Mouse (Mus musculus): ENCODE measurements at regions not wholly inside any gene's neighbourhood (a gene's known extent, or its start where the extent isn't known, plus 50 kb on each side); places are given as distances from the start of the nearest gene placed in this dataset.
A peak's percentile ranks its signal among the peaks of the same experiment; 100 is the strongest.

DNA sequence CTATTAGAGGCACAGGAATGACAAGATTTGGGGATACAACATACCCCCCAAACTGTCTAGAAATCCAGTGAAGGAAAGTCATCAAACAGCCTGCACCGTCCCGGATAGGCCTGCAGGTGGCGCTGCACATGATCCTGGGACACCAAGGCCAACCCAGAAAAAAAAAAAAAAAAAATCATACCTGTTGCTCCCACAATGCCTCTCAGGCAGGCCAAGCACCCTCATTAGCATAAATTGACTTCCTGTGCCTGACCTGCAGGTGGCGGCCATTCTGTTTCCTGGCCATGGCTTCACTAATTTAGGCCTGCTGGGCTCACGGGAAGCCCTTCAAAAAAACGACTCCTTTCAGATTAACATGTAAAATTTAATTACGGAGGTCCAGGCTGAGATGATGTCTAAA lies 184.8 kb upstream of the Sdk2 start:
- 82% methylated on average over 7 of the region's 7 CpGs for WGBS

DNA sequence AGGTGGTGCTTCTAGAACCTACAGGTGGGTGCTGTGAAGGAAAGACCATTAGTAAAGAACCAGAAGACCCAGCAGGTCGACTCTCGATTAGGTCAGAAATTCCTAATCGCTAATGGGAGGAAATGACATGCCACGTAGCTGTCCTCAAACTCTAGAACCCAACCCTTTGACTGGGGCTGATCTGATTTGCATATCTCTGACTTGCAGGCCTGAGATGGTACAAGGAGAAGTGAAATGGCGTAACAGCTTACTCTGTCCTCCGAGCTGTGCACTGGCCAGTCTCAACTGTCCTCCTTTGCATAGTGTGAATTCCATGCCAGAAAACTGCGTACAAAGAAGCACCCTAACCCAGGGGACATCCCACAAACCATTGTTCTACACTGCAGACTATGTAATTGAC lies 182.4 kb upstream of the Sdk2 start:
- H3K9ac ChIP-seq (ENCODE audit: low read depth, low read length): no peak overlapping the region
- H3K27ac ChIP-seq (ENCODE audit: low read depth, low read length): no peak overlapping the region
- H3K9me3 ChIP-seq (ENCODE audit: control insufficient read depth, low read length): no peaks in the 10 kb centered on the region
- 84% methylated on average over 7 of the region's 7 CpGs for whole genome bisulfite sequencing
- no peak for ATAC-seq (ENCODE audit: low FRiP score, low TSS enrichment)
- H3K4me3 ChIP-seq (ENCODE audit: low read length): no peak overlapping the region
- H3K36me3 ChIP-seq (ENCODE audit: control insufficient read depth, insufficient read depth, low read length): no peaks in the 10 kb centered on the region
- H3K27me3 ChIP-seq (ENCODE audit: control insufficient read depth, insufficient read depth, low read length): no peaks in the 10 kb centered on the region
- H3K4me1 ChIP-seq (ENCODE audit: control insufficient read depth, insufficient read depth, low read length): peaks cover 5% of the 10 kb centered on the region; the same call in 1 of the 2 replicates
- no peak overlapping the region for H3K4me2 ChIP-seq (replicated peaks; ENCODE audit: low read depth, low read length)

More for the DNA sequence above, 184.8 kb upstream of the Sdk2 start:
- no peaks in the 10 kb centered on the region for H3K9me3 ChIP-seq (ENCODE audit: control insufficient read depth, low read length)
- no peaks in the 10 kb centered on the region for H3K36me3 ChIP-seq (ENCODE audit: control insufficient read depth, insufficient read depth, low read length)
- H3K9ac ChIP-seq (ENCODE audit: low read depth, low read length): no peak overlapping the region
- H3K4me2 ChIP-seq (replicated peaks; ENCODE audit: low read depth, low read length): no peak overlapping the region
- no peaks in the 10 kb centered on the region for H3K27me3 ChIP-seq (ENCODE audit: control insufficient read depth, insufficient read depth, low read length)
- H3K4me3 ChIP-seq (ENCODE audit: low read length): no peak overlapping the region
- ATAC-seq (ENCODE audit: low FRiP score, low TSS enrichment): no peak
- peaks cover 5% of the 10 kb centered on the region; the same call in 1 of the 2 replicates for H3K4me1 ChIP-seq (ENCODE audit: control insufficient read depth, insufficient read depth, low read length)
- no peak overlapping the region for H3K27ac ChIP-seq (ENCODE audit: low read depth, low read length)

DNA sequence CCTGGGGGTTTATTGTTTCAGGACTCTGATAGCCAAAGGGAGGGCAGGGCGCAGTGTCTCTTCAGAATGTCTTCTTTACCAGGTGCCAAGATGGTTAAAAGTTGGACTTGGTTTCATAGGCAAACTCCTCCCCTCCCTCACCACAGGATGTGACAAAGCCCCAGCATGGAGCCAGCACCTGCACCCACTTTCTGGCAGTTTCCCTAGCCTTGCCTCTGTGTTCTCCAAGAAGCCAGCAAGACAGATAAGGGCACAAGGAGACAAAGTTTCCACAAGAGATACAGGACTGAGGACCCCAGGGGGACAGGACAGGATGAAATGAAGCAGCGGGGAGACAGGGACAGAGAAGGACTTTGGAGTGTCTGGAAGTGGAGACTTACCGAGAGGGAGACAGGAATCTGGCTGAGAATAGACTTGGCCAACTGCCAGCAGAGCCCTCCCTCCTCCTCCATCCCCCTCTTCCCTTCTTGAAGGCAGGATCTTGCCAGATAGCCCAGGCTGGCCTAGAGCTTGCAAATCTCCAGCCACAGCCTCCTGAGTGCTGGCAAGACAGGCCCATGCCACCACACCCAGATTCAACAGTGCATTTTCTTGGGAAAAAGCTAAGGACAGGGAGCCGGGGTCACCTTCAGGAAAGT lies 181.5 kb upstream of the Sdk2 start:
- no peaks in the 10 kb centered on the region for H3K9me3 ChIP-seq (ENCODE audit: control insufficient read depth, low read length)

DNA sequence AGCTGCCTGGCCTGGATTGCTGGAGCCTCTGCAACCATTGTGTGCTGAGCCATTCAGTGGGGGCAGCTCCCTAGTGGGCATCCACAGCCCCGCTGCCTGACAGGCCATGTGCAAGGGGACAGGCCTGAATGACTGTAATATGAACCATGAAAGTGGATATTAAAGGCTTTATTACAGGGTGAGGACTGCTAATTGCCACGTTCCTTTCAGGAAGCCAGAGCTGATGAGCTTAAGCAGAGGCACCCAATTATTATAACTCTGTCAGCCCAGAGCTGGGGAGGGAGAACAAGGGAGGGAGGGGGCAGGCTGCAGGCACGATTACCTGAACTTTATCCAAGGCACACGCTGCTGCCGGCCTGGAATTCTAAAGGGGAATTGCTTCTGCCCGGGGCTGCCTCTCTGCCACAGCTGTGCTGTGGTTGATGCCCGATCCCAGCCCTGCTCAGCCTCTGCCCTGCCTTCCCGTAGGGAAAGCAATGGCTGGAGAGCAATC lies 172.5 kb upstream of the Sdk2 start:
- ATAC-seq (ENCODE audit: low FRiP score, low TSS enrichment): peak; percentile 57
- H3K4me2 ChIP-seq (replicated peaks; ENCODE audit: low read depth, low read length): no peak overlapping the region
- WGBS: 28% methylated on average over 8 of the region's 8 CpGs
- H3K9ac ChIP-seq (ENCODE audit: low read depth, low read length): no peak overlapping the region
- no peaks in the 10 kb centered on the region for H3K27me3 ChIP-seq (ENCODE audit: control insufficient read depth, insufficient read depth, low read length)
- H3K9me3 ChIP-seq (ENCODE audit: control insufficient read depth, low read length): no peaks in the 10 kb centered on the region
- no peak overlapping the region for H3K4me3 ChIP-seq (ENCODE audit: low read length)
- no peaks in the 10 kb centered on the region for H3K36me3 ChIP-seq (ENCODE audit: control insufficient read depth, insufficient read depth, low read length)
- no peak overlapping the region for H3K27ac ChIP-seq (ENCODE audit: low read depth, low read length)
- no peaks in the 10 kb centered on the region for H3K4me1 ChIP-seq (ENCODE audit: control insufficient read depth, insufficient read depth, low read length)

More for the DNA sequence above, 181.5 kb upstream of the Sdk2 start:
- H3K4me2 ChIP-seq (replicated peaks; ENCODE audit: low read depth, low read length): no peak overlapping the region
- H3K36me3 ChIP-seq (ENCODE audit: control insufficient read depth, insufficient read depth, low read length): no peaks in the 10 kb centered on the region
- no peaks in the 10 kb centered on the region for H3K27me3 ChIP-seq (ENCODE audit: control insufficient read depth, insufficient read depth, low read length)
- H3K27ac ChIP-seq (ENCODE audit: low read depth, low read length): no peak overlapping the region
- H3K9ac ChIP-seq (ENCODE audit: low read depth, low read length): no peak overlapping the region
- 72% methylated on average over 4 of the region's 4 CpGs for WGBS
- ATAC-seq (ENCODE audit: low FRiP score, low TSS enrichment): no peak
- no peak overlapping the region for H3K4me3 ChIP-seq (ENCODE audit: low read length)
- H3K4me1 ChIP-seq (ENCODE audit: control insufficient read depth, insufficient read depth, low read length): peaks cover 5% of the 10 kb centered on the region; the same call in 1 of the 2 replicates

DNA sequence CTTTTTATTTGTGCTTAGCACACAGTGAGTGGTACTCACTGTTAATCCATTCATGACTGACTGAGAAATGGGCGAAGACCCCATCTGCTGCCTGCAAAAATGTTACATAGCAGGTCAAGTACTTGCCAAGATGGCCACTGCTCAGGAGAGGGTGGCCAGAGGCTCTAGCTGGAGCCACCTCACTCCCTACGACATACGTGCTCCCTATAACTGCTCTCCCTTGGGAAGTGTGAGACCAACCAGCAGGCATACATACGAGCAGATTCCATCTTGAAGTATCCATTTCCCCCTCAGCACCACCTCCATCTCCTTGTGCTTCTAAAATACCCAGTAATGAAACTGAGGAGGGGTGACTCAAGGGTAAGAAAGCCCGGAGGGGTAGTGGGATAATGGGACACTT lies 172.0 kb upstream of the Sdk2 start:
- Histone ChIP-seq H3K4me3 (ENCODE audit: low read length) (no peak overlapping the region), H3K27ac (ENCODE audit: low read depth, low read length) (no peak overlapping the region), H3K9ac (ENCODE audit: low read depth, low read length) (no peak overlapping the region), H3K36me3 (ENCODE audit: control insufficient read depth, insufficient read depth, low read length) (no peaks in the 10 kb centered on the region), H3K9me3 (ENCODE audit: control insufficient read depth, low read length) (no peaks in the 10 kb centered on the region), H3K4me1 (ENCODE audit: control insufficient read depth, insufficient read depth, low read length) (no peaks in the 10 kb centered on the region), H3K4me2 (replicated peaks; ENCODE audit: low read depth, low read length) (no peak overlapping the region), H3K27me3 (ENCODE audit: control insufficient read depth, insufficient read depth, low read length) (no peaks in the 10 kb centered on the region)
- WGBS: 78% methylated on average over 5 of the region's 5 CpGs
- ATAC-seq (ENCODE audit: low FRiP score, low TSS enrichment): no peak

DNA sequence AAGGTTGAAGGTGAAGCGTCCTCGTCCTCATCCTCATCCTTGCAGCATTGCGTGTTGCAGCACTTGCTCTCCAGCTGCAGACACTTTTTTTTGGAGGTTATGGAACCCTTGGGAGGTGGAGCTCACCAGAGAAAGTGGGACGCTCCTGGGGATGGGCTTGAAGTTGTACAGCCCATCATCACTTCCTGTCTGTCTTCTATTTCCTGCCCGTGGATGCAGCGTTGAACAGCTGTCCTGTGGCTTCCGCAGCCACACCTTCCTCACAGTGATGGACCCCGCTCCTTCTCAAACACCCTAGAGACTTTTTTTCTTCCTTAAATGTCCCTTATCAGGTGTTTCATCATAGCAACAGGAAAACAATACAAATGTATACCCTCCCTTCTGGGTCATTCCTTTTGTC lies 171.5 kb upstream of the Sdk2 start:
- Histone ChIP-seq H3K9ac (ENCODE audit: low read depth, low read length) (no peak overlapping the region), H3K9me3 (ENCODE audit: control insufficient read depth, low read length) (no peaks in the 10 kb centered on the region), H3K27me3 (ENCODE audit: control insufficient read depth, insufficient read depth, low read length) (no peaks in the 10 kb centered on the region), H3K4me1 (ENCODE audit: control insufficient read depth, insufficient read depth, low read length) (no peaks in the 10 kb centered on the region), H3K36me3 (ENCODE audit: control insufficient read depth, insufficient read depth, low read length) (no peaks in the 10 kb centered on the region), H3K4me3 (ENCODE audit: low read length) (no peak overlapping the region), H3K4me2 (replicated peaks; ENCODE audit: low read depth, low read length) (no peak overlapping the region), H3K27ac (ENCODE audit: low read depth, low read length) (no peak overlapping the region)
- 79% methylated on average over 8 of the region's 8 CpGs for WGBS
- ATAC-seq (ENCODE audit: low FRiP score, low TSS enrichment): no peak

DNA sequence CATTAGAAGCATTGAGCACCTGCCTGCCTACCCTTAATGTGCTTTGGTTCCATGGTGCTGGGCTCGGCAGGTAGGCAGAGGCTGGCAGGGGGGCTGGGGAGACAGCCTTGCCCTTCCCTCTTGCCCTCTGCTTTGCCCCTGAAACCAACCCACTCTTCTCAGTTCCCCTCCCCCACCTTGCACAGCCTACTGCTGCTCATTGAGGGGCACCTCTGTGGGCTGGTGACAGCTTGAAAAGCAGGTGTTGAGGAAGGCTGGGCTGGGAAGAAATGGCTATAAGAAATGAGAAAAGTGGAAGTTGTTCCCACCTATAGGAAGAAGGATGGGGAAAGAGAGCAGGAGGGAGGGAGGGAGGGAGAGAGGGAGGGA lies 167.7 kb upstream of the Sdk2 start:
- Histone ChIP-seq H3K27ac (ENCODE audit: low read depth, low read length) (no peak overlapping the region), H3K4me2 (replicated peaks; ENCODE audit: low read depth, low read length) (no peak overlapping the region), H3K4me1 (ENCODE audit: control insufficient read depth, insufficient read depth, low read length) (no peaks in the 10 kb centered on the region), H3K27me3 (ENCODE audit: control insufficient read depth, insufficient read depth, low read length) (no peaks in the 10 kb centered on the region), H3K36me3 (ENCODE audit: control insufficient read depth, insufficient read depth, low read length) (no peaks in the 10 kb centered on the region), H3K4me3 (ENCODE audit: low read length) (no peak overlapping the region), H3K9ac (ENCODE audit: low read depth, low read length) (no peak overlapping the region), H3K9me3 (ENCODE audit: control insufficient read depth, low read length) (no peaks in the 10 kb centered on the region)
- WGBS: 71% methylated on average over 1 of the region's 1 CpGs
- ATAC-seq (ENCODE audit: low FRiP score, low TSS enrichment): no peak

DNA sequence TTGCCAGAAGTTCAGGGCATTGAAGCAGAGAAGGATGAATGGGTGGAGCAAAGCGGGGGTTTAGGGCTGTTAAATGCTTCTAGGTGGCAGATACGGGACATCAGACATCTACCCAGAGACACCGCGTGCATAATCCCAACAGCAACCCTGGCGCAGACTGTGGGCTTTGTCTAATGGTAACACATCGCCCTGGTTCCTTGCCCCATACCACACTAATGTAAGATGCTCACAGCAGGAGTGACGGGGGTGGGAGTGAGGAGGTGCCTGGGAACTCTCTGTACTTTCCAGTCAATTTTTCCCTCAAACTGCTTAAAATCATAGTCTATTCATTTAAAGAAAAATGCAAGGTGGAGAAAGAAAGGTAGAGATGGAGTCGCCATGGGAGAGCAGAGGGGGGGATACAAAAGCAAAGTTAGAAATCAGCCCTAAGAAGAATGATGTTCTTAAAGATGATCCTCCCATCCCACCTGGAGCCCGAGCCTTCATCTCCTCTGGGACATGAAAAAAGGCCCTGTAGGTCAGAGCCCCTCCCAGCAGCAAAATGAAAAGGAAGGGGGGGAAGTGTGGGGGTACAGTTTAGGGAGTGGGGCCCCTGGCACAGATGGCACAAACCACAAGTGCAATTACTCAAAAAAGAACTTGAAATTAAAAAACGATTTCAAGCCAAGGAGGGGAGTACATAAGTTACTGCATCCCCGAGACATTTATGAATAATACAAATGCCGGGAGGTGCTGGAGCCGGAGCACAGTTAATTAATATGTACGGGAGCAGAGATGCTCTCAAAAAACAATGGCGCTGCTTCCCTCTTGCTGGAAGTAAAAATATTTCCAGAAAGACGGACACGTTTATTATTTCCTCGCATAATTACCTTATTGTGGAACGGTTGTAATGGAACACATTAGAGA lies 167.0 kb upstream of the Sdk2 start:
- 81% methylated on average over 19 of the region's 19 CpGs for WGBS

DNA sequence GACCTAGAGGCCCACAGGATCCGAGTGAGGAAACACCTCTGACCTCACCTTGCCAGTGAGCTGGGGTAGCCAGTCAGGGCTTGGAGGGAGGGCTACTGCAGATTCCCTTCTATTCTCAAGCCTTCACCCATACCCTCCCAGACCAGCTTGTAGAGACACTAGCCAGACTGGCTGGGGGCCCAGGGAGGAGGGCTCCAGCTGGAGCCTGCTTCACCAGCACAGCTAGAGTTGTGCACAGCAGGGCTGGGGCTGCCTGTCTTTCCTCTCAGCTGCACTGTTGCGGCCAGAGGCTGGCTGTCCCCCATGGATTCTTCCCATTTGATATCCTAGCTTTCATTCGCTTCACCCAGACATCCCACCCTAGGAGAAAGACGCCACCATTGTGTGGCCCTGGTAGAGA lies 165.0 kb upstream of the Sdk2 start:
- Histone ChIP-seq H3K4me3 (ENCODE audit: low read length) (no peak overlapping the region), H3K36me3 (ENCODE audit: control insufficient read depth, insufficient read depth, low read length) (no peaks in the 10 kb centered on the region), H3K4me1 (ENCODE audit: control insufficient read depth, insufficient read depth, low read length) (no peaks in the 10 kb centered on the region), H3K27me3 (ENCODE audit: control insufficient read depth, insufficient read depth, low read length) (no peaks in the 10 kb centered on the region), H3K9ac (ENCODE audit: low read depth, low read length) (no peak overlapping the region), H3K9me3 (ENCODE audit: control insufficient read depth, low read length) (no peaks in the 10 kb centered on the region; the same call in 1 of the 2 replicates), H3K4me2 (replicated peaks; ENCODE audit: low read depth, low read length) (no peak overlapping the region), H3K27ac (ENCODE audit: low read depth, low read length) (no peak overlapping the region)
- WGBS: 82% methylated on average over 4 of the region's 4 CpGs
- no peak for ATAC-seq (ENCODE audit: low FRiP score, low TSS enrichment)

More for the DNA sequence above, 167.0 kb upstream of the Sdk2 start:
- no peak overlapping the region for H3K9ac ChIP-seq (ENCODE audit: low read depth, low read length)
- no peaks in the 10 kb centered on the region for H3K4me1 ChIP-seq (ENCODE audit: control insufficient read depth, insufficient read depth, low read length)
- H3K27me3 ChIP-seq (ENCODE audit: control insufficient read depth, insufficient read depth, low read length): no peaks in the 10 kb centered on the region
- H3K4me2 ChIP-seq (replicated peaks; ENCODE audit: low read depth, low read length): no peak overlapping the region
- H3K4me3 ChIP-seq (ENCODE audit: low read length): no peak overlapping the region
- no peaks in the 10 kb centered on the region; the same call in 1 of the 2 replicates for H3K9me3 ChIP-seq (ENCODE audit: control insufficient read depth, low read length)
- H3K27ac ChIP-seq (ENCODE audit: low read depth, low read length): no peak overlapping the region
- H3K36me3 ChIP-seq (ENCODE audit: control insufficient read depth, insufficient read depth, low read length): no peaks in the 10 kb centered on the region
- no peak for ATAC-seq (ENCODE audit: low FRiP score, low TSS enrichment)

Data from kidney, embryonic 14.5 days (tissue).